Mouse (Mus musculus) E14TG2a.4 (cell line): ENCODE data around the gene Ncoa1.
"Not testable (repeated sequence)": the region's sequence is repeated elsewhere in the genome, so short reads cannot be mapped to it uniquely, and the experiment has no call there.

Source experiments
- CTCF ChIP-seq: conservative IDR thresholded peaks from 2 replicates; pipeline ENCODE4 v1.5.1; 2014; ENCODE audit warnings: low read length
- POU5F1 ChIP-seq: IDR thresholded peaks from 2 replicates; pipeline ENCODE4 v1.6.1; 2014; ENCODE audit warnings: low read length, borderline replicate concordance

DNA sequence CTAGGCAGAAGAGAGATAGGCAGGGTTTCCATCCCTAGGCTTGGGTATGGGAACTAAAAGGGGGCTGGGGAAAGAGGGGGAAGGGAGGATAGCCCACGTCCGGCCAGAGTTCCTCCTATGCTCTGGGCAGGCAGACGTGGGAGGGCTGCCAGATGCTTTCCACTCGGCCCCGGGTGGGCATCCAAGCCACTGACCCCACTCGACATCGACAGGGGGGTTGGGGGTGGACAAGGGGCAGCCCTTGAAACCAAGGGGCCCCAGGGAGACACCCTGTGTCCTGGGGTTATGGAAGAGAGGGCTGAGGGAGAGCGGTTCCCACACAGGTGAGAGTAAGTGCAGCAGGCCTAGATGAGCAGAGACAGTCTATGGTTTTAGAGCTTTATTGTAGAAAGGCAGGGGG lies 236.7 kb downstream of the Ncoa1 start:
- not testable (repeated sequence) for TF ChIP-seq CTCF, POU5F1
